Mouse (Mus musculus): Measurements from ENCODE around the gene Kcnj14. TPM values are rescaled to one million over a fixed set of nuclear protein-coding genes. Genes with fewer than 3 reads are reported as not detected.

The Kcnj14 gene
- polyA plus RNA-seq (2016; fragmentation: Nextera tagmentation; extraction: Ambion mirVana), result 0.65 and 0.72 TPM in 2 replicates

DNA sequence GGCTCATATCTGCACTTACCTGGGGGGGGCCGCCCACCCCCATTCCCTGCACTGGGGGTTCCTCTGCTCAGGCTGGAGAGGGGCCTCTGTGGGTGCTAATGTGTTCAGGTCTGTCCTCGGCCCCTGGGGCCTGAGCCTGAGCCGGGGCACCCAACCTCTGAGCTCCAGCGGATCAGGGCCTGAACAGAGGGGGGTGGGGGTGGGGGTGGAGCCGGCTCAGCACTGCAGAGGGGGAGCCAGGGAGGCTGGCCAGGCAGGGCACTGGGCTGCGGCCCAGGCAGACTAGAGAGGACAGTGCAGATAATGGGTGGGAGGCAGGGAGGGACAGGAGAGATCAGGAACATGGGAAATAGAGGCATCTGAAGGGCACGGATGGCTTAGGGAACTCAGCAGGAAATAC is at the start of gene Kcnj14:
Gene Kcnj14 (minus strand): TSS at position 185 of the 400 bp plus-strand sequence.
- H3K27me3 ChIP-seq (ENCODE audit: low read depth, poor library complexity, severe bottlenecking), result peaks cover 22% of the 10 kb centered on the region
- DNase-seq (ENCODE audit: low spot score), result no peak
- H3K4me3 ChIP-seq, result no peak within 1 kb of the TSS
- H3K4me1 ChIP-seq, result peaks cover 12% of the 10 kb centered on the region
- H3K9me3 ChIP-seq (replicated peaks), result no peaks in the 10 kb centered on the region
- peaks cover 78% of the 10 kb centered on the region for H3K36me3 ChIP-seq
- 69% methylated on average over 7 of the region's 7 CpGs for WGBS
- H3K27ac ChIP-seq (replicated peaks), result no peak within 1 kb of the TSS

DNA sequence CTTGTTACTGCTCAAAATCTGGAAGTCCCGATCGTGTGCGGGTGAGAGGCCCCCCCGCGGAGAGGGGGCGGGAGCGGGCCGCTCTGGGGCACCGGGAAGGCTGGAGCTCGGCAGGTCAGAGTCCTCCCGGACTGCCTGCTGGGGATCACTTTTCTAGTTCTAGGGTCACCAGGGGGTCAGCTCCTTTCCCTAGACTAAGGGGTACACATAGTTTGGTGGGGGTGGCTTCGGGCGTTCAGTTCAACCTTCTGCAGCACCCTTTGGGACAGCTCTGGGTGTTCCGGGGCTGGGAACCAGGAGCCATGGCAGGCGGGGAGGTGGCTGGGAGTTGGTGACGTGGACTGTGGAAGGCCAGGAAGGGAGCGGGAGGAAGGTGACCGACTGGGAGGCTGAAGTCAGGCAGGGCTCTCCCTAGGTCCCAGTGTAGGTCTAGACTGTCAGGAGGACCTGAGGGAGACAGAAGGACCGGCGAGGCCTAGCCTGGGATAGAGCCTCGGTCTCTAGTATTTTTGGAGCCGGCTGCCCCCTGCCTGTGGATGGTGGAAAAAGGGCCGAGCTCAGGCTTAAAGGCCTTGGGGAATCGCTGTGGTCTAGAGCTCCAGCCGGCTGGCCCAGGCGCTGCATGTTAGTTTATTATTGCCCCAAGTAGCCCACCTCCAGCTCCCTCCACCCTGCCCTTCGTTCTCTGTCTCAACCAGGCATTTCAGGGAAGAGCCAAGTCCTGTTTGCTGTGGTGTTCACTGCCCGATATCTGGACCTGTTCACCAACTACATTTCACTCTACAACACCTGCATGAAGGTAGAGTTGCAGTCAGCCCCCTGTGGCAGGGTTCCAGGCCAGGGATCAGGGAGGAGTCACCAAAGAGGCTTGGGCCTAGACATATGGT is 48.7 kb upstream of the Kcnj14 start:
- Histone ChIP-seq H3K36me3 (peaks cover 44% of the 10 kb centered on the region), H3K9me3 (replicated peaks) (no peaks in the 10 kb centered on the region), H3K4me3 (peak overlapping the region; percentile 70), H3K27me3 (ENCODE audit: low read depth, poor library complexity, severe bottlenecking) (peaks cover 41% of the 10 kb centered on the region), H3K27ac (replicated peaks) (peak overlapping the region; percentile 93), H3K4me1 (peaks cover 48% of the 10 kb centered on the region)
- DNase-seq (ENCODE audit: low spot score), result peak; percentile 63
- WGBS, result 3% methylated on average over 28 of the region's 28 CpGs

DNA sequence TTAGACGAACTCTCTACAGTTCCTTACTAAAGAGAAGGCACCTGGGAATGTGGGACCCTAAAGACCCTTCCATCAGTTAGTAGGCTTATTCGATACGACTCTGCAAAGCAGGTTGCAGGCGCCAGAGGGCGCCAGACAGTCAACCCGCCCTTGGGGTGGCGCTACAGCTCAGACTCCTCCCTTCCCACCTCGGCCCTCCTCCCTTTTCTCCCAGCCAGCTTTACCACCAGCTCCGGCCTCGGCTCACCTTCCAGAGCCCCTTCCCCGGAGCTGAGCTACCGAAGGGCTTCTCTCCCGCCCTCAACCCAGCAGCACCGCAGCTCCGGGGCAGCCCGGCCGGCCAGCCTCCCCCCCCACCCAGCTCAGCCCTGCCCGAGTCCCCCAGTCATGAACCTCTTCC is 48.0 kb upstream of the Kcnj14 start, which contains the start of gene Kdelr1:
Gene Kdelr1 (plus strand): TSS at position 149 of the 400 bp plus-strand sequence.
- peak within 1 kb of the TSS; percentile 93 for H3K27ac ChIP-seq (replicated peaks)
- H3K9me3 ChIP-seq (replicated peaks), result no peaks in the 10 kb centered on the region
- DNase-seq (ENCODE audit: low spot score), result peak; percentile 89
- H3K36me3 ChIP-seq, result peaks cover 37% of the 10 kb centered on the region
- WGBS, result under 1% methylated on average over 18 of the region's 18 CpGs
- H3K4me1 ChIP-seq, result peaks cover 55% of the 10 kb centered on the region
- H3K27me3 ChIP-seq (ENCODE audit: low read depth, poor library complexity, severe bottlenecking), result peaks cover 48% of the 10 kb centered on the region
- H3K4me3 ChIP-seq, result peak within 1 kb of the TSS; percentile 70

DNA sequence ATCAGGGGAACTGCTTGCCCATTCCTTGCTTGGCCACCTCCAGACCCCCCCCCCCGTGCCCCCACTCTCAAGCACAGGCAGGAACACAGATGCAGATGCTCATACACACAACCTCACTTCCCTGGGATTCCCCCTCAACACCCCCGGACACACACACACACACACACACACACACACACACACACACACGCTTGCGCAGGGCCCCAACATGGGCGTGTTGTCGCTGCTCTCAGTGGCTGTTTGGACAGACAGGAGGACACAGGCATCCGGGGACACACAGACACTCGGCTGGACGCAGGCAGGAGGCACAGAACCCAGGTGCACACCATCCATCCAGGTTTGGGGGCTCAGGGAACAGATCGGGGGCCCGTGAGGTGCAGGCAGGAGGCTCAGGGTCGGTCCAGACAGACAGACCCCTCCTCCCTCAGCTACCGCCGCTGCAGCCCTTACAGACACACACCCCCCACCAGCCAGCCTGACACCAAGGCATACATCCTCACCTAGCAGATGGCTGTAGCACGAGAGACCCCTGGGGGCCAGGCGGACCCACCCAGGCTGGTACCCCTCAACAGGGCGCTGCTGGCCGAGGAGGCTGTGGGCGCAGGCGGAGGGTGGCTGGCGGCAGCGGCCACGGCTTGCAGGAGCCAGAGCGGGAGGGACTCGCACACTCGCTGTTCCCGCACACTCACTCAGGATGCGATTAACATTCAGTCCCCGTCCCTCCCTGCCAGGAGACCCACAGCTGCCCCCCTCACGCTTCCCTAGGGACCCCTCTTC is 45.9 kb upstream of the Kcnj14 start:
- DNase-seq (ENCODE audit: low spot score), result peak; percentile 46

DNA sequence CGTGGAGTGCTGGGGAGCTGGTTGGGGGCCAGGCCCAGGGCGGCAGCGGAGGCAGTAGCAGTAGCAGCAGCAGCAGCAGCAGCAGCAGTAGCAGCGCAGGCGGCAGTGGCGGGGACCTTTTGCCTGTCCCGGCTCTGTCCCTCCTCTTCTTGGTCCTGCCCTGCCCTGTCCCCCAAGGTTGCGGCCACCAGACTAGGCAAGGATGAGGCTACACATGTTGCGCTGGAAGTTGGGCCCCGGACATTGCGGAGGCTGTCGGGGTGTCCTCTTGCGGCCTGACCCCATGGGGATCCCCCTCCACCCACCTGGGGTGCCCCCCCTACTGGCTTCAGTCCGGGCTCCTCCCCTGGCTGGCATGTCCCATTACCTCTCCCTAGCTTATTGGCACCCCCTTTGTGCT is 45.2 kb upstream of the Kcnj14 start:
- no peaks in the 10 kb centered on the region for H3K9me3 ChIP-seq (replicated peaks)
- H3K27me3 ChIP-seq (ENCODE audit: low read depth, poor library complexity, severe bottlenecking), result peaks cover 76% of the 10 kb centered on the region
- H3K27ac ChIP-seq (replicated peaks), result 0 out of 2 replicates have a peak overlapping the region, but pooled peaks have one; percentile 24
- WGBS, result 4% methylated on average over 14 of the region's 14 CpGs
- H3K36me3 ChIP-seq, result peaks cover 9% of the 10 kb centered on the region
- H3K4me1 ChIP-seq, result peaks cover 68% of the 10 kb centered on the region
- H3K4me3 ChIP-seq, result peak overlapping the region; percentile 49
- peak; percentile 31 for DNase-seq (ENCODE audit: low spot score)

More for the DNA sequence above, 45.9 kb upstream of the Kcnj14 start:
- peak overlapping the region; percentile 58 for H3K27ac ChIP-seq (replicated peaks)
- peaks cover 69% of the 10 kb centered on the region for H3K27me3 ChIP-seq (ENCODE audit: low read depth, poor library complexity, severe bottlenecking)
- H3K4me3 ChIP-seq, result peak overlapping the region; percentile 49
- WGBS, result 1% methylated on average over 30 of the region's 30 CpGs
- H3K36me3 ChIP-seq, result peaks cover 16% of the 10 kb centered on the region
- no peaks in the 10 kb centered on the region for H3K9me3 ChIP-seq (replicated peaks)
- peaks cover 72% of the 10 kb centered on the region for H3K4me1 ChIP-seq

DNA sequence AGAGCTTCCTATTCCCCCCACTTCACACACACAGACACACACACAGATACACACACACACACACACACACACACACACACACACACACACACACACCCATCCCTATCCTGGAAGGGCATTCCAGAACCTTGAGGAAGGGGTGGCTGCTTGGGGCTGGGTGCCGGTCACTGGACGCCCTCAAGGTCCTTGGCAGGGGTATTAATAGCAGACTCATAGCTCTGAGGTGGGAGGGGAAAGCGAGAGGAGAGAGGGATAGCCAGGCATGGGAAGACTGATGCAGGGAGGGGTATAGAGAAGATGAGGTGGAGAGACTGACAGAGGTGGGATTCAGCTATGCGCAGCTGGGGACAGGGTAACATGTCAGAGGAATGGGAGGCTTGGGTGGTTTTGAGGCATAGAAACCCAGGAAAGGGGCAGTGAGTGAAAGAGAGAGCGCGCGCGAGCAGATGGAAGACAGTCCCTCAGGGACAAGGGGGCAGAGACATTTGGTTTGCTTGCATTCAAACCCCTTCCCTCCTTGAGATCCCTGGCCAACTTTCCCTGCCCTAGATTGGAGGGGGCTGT is 44.6 kb upstream of the Kcnj14 start:
- H3K36me3 ChIP-seq, result peaks cover 4% of the 10 kb centered on the region
- H3K27ac ChIP-seq (replicated peaks), result 0 out of 2 replicates have a peak overlapping the region, but pooled peaks have one; percentile 24
- H3K4me1 ChIP-seq, result peaks cover 63% of the 10 kb centered on the region
- H3K27me3 ChIP-seq (ENCODE audit: low read depth, poor library complexity, severe bottlenecking), result peaks cover 82% of the 10 kb centered on the region
- 24% methylated on average over 8 of the region's 8 CpGs for WGBS
- peak overlapping the region; percentile 49 for H3K4me3 ChIP-seq
- no peaks in the 10 kb centered on the region for H3K9me3 ChIP-seq (replicated peaks)
- DNase-seq (ENCODE audit: low spot score), result no peak

DNA sequence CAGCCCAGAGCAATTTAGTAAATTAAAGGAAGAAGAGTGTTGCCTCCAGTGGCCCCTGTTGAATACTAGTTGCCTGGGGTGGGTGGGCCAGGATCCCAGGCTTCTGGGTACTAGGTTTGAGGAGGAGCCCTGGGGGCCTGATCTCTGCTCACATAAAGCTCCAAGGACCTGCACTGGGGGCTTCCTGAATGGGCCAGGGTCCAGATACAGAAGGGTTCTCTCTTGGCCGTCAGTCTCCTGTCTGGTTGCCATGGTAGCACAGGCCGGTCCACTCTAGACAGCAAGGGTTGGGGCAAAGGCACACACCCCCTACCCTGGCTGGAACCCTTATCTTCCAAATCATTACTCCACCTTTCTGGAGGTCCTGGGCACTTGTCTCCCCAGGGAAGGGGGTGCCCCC is 43.3 kb upstream of the Kcnj14 start:
- peaks cover 52% of the 10 kb centered on the region for H3K4me1 ChIP-seq
- H3K27me3 ChIP-seq (ENCODE audit: low read depth, poor library complexity, severe bottlenecking), result peaks cover 95% of the 10 kb centered on the region
- no peaks in the 10 kb centered on the region for H3K36me3 ChIP-seq
- no peaks in the 10 kb centered on the region for H3K9me3 ChIP-seq (replicated peaks)
- DNase-seq (ENCODE audit: low spot score), result peak; percentile 44
- peak overlapping the region; percentile 26; the same call in 1 of the 2 replicates for H3K4me3 ChIP-seq
- 0 out of 2 replicates have a peak overlapping the region, but pooled peaks have one; percentile 0 for H3K27ac ChIP-seq (replicated peaks)
- 11% methylated on average over 2 of the region's 2 CpGs for WGBS

DNA sequence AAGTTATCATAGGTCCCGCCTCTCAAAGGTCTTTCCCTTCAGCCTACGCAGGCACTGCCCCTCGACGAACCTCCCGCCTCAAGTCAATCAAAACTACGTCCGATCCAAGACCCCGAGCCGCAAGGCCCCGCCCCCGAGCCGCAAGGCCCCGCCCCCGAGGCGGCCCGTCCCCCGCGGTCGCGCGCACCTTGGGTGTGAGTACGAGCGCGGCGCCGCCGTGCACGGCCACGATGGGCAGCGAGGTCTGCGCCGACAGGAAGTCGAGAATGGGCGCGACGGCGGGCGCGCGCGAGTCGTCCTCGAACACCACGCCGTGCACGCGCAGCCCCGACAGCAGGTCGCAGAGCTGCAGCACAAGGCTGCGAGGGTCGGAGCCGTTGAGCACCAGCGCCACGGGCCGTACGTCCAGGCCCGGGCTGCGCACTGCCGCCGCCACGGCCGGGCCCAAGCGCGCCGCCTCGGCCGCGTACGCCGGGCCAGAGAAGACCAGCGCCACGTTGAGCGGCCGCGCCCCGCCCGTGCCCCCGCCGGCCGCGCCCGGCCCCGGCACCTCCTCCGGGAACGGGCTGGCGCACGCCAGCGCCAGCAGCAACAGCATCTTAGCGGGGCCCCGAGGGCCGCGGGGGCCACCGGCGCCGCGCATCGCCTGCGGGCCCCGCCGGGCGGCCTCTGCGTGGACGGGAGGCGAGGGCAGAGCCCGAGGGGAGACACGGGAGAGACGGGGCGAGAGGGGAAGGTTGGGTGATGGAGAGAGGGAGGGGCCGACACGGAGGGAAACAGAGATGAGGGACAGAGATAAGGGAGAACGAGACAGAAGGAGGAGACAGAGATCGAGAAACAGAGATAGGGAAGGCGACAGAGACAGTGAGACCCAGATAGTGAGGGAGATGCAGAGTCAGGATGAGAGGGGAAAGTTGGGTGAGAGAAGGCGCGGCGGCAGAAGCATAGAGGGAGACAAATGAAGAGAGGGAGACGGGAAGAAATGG is 41.6 kb upstream of the Kcnj14 start:
- no peaks in the 10 kb centered on the region for H3K36me3 ChIP-seq
- peaks cover 100% of the 10 kb centered on the region for H3K27me3 ChIP-seq (ENCODE audit: low read depth, poor library complexity, severe bottlenecking)
- peak overlapping the region; percentile 88 for H3K27ac ChIP-seq (replicated peaks)
- H3K4me3 ChIP-seq, result peak overlapping the region; percentile 71
- no peaks in the 10 kb centered on the region for H3K9me3 ChIP-seq (replicated peaks)
- peak; percentile 92 for DNase-seq (ENCODE audit: low spot score)
- H3K4me1 ChIP-seq, result peaks cover 57% of the 10 kb centered on the region
- WGBS, result under 1% methylated on average over 116 of the region's 117 CpGs

DNA sequence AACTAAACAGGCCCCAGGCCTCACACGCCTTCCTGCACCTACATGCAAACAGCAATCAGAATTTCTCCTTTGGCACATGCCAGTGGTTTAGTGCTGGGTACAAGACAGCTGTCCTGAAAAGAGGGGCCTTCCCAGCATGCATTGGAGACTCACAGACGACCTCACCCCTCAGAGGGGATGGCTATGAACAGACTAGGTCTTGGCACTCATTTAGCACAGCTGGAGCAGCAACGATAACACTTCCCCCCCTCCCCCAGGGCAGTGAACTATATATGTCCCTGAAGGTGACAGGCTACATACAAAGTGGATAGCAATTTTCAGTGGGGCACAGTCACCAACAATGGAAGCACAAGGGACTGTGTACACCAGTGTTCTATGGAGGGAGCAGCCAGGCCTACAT is 39.9 kb upstream of the Kcnj14 start:
- no peak overlapping the region for H3K4me3 ChIP-seq
- 75% methylated on average over 3 of the region's 3 CpGs for WGBS
- H3K9me3 ChIP-seq (replicated peaks), result no peaks in the 10 kb centered on the region
- DNase-seq (ENCODE audit: low spot score), result no peak
- peaks cover 100% of the 10 kb centered on the region for H3K27me3 ChIP-seq (ENCODE audit: low read depth, poor library complexity, severe bottlenecking)
- H3K36me3 ChIP-seq, result no peaks in the 10 kb centered on the region
- H3K27ac ChIP-seq (replicated peaks), result no peak overlapping the region
- peaks cover 56% of the 10 kb centered on the region for H3K4me1 ChIP-seq

DNA sequence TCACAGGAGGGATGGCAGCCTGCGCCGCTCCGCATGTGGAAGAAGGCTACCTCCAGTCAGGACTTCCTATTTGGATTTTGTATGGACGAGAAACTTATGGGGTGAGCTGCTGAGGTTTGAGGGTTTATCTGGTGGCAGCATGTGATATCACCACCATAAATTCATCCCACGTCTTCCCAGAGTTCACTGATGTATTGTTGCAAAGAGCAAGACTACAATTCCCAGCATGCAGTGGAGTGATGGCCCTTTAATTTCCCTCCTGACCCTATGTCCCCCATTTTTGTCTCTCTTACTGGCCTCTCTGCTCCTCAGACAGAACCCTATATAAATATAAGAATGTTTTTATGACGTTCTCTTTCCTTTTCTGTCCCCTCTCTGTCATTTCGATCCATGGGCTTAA is 38.2 kb upstream of the Kcnj14 start:
- Histone ChIP-seq H3K4me3 (no peak overlapping the region), H3K27me3 (ENCODE audit: low read depth, poor library complexity, severe bottlenecking) (peaks cover 100% of the 10 kb centered on the region), H3K27ac (replicated peaks) (no peak overlapping the region), H3K36me3 (no peaks in the 10 kb centered on the region), H3K4me1 (peaks cover 55% of the 10 kb centered on the region), H3K9me3 (replicated peaks) (no peaks in the 10 kb centered on the region)
- 89% methylated on average over 7 of the region's 7 CpGs for WGBS
- DNase-seq (ENCODE audit: low spot score), result no peak

DNA sequence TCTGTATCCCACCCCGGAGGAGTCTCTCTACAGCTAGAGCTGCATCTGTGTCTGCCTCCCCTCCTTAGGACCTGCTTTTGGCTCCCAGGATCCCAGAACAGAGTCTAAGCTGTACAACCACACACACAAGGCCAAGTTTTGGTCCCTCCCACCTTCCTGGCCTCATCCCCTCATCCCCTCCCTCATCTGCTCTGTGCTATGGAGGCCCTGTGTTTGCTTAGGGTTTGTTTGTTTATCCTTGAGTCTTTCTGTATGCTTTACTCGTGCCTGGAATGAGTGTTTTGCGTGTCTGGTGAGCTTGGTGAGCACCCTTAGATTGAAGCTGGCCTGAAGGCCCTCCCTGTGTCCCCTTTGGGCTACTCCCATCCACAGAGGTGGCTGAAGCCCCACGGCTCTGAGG is 34.4 kb upstream of the Kcnj14 start:
- WGBS, result 52% methylated on average over 4 of the region's 4 CpGs
- Histone ChIP-seq H3K4me1 (peaks cover 50% of the 10 kb centered on the region), H3K27me3 (ENCODE audit: low read depth, poor library complexity, severe bottlenecking) (peaks cover 100% of the 10 kb centered on the region), H3K36me3 (no peaks in the 10 kb centered on the region), H3K27ac (replicated peaks) (0 out of 2 replicates have a peak overlapping the region, but pooled peaks have one; percentile 13), H3K9me3 (replicated peaks) (no peaks in the 10 kb centered on the region), H3K4me3 (peak overlapping the region; percentile 18; the same call in 1 of the 2 replicates)
- DNase-seq (ENCODE audit: low spot score), result no peak
